Mouse (Mus musculus) hematopoietic stem cell, adult 5-6 weeks (primary cell): Measurements from ENCODE around the gene Erc2. TPM values are rescaled to one million over a fixed set of nuclear protein-coding genes. Genes with fewer than 3 reads are reported as not detected.

Experiments used
- ATAC-seq, 2 experiments: fragments of 125-278 bp in 1 of 2; replicated peaks in 1 of 2; 2 replicates each; pipeline ENCODE4 v1.8.0; 2016 to 2017; ENCODE audit warnings: inconsistent platforms in 2 of 2, mild to moderate bottlenecking in 2 of 2, moderate number of reproducible peaks in 2 of 2, low read depth in 1 of 2, moderate TSS enrichment in 1 of 2; ENCODE audit not compliant: low FRiP score in 2 of 2, poor library complexity in 2 of 2, severe bottlenecking in 2 of 2, insufficient read depth in 1 of 2, low TSS enrichment in 1 of 2
- total RNA-seq: library from RNA; stranded (forward); fragments of 172-1452, 232-1000 nt; gene quantifications from 2 replicates; pipeline ENCODE4 v1.2.3, GENCODE M21; 2017

Gene Erc2
- total RNA-seq, 1 experiment from 2014 or later, result not detected

DNA sequence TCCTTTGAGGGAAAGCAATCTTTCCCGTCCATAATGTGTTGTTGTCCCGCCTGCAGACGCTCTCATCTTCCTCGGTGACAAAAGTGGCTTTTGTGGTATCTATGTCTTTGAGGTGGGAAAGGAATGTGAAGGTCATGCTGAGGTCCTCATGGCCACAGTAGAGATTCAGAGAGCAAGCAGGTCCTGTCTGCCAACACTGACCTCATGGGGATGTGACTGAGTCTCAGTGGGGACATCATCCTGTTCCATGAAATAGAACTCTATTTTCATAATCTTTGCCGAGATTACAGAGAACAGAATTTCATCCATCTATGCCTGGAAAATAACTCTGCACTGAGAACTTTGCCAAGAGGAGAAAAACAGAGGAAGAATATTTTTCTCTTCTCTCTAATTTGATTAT, 324.0 kb downstream of the Erc2 start:
- ATAC-seq, result no peak

DNA sequence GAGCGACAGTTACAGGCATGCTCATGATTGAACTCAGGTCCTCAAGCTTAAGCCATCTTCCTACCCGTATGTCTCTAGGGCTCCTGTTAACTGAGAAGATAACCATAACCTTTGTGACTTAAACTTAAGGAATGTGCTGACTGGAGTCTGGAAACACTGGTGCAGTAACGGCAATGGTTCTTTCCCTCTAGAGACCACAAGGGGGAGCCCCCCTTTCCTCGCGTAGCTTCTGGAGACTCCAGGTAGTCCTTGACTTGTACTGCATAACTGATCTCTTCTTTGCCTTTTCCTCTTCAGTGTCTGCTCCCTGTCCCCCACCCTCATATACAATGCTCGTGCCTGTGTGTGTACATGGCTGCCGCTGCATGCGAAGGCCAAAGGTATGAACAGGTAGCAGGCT, 326.2 kb downstream of the Erc2 start:
- peak; percentile 51 to 62; a peak in 2 of 4 replicates for ATAC-seq

DNA sequence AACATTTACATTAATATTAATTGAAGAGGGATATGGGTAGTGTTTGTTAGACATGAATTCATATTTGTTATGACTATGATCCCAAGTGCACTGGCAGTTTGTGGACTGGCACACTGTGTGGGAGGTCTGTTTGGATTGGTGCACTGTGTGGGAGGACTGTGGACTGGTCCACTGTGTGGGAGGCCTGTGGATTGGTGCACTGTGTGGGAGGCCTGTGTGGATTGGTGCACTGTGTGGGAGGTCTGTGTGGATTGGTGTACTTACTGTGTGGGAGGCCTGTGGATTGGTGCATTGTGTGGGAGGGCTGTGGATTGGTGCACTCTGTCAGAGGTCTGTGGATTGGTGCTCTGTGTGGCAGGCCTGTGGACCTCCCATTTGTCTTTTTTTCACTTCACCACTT, 331.6 kb downstream of the Erc2 start:
- no peak for ATAC-seq

DNA sequence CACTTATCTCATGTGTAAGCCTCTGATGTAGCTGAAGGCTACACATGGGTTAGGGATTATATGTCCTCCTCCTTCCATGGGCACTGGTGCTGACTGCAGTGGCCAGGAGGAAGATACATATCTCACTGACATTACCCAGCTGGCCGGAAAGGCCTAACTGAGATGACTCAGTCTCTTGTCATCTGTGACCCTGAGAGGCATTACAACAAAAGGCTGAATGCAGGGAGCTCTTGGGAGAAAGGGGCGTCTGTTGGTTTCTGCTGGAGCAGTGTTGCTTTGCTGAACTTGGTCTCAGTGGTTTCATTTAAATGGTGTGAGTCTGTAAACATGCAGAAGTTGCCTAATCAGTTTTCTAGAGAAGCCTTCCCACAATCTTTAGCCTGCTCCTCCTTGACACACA, 334.6 kb downstream of the Erc2 start:
- no peak for ATAC-seq

GRCm38 (mm10) chr14:27973701-27974100, 351.5 kb downstream of the Erc2 start:
- ATAC-seq, result no peak

DNA sequence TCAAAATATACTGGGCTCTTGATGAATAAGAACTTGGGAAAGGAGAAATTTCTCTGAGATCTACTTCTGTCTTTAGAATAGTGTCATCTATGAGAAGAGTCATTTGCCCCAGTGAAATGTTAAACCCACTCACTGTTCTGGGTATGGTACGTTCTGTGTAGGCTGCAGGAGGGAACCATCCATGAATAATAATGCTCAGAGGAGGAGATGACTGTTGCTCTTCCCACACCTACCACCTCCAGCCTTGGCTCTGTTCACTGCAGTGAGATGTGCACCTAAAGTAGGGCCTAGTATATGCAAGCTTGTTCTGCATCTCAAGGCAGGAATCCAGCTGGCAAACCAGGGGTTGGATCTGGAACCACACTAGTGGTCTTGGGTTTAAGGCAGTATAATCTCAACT, 353.4 kb downstream of the Erc2 start:
- no peak for ATAC-seq

DNA sequence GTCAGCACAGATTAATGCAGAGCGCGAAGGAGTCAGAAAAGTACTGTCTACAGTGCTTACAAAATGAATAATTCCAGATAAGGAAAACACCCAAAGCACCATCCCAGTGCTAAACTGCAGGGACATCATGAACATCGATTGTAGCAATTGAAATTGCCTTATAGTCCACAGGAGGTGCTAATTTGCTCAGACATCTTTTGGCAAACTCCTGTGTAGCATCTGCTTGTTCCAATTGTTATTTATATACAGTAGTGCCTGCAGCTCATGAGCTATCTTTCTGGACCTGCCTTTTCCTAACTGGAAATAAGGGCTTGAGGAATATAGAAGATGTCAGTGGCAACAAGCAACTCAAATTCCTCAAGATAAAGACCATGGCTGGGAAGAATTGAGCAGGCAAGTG, 362.5 kb downstream of the Erc2 start:
- no peak for ATAC-seq

DNA sequence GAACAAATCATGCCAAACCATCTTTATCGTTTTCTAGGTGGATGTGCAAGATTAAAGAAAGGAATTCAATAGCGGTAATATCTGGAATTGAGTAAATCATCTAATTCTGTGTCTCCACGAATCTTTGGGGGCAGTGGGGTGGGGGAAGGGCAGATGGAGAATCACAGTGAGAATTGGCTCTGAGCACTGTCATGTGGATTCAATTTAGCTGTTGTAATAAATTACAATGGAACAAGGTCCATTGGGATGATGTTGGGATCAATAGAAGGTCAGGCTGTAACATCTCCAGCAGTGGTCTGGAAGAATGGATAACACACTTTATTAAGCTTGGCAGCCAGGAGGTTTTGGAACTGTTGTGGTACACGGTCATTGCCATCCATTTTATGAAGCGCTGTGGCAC, 363.0 kb downstream of the Erc2 start:
- ATAC-seq, result no peak

DNA sequence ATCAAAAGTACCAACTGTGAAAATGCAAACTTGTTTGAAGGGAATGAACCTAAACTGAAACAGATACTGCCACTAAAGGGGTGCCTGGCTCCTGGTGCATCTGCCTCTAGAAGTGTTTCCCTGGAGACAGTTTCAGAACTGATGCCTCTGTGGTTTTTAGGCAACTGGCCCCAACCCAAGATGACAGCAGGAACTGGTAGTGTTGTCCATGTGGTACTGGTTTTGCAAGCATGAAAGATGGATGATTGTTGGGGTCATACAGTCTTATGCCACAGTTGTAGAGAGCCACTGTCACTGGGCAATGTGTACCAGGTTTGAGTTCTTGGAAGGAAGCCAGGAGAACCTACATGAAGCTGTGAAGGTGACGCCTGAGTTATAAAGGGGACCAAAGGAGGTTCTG, 365.2 kb downstream of the Erc2 start:
- no peak for ATAC-seq

DNA sequence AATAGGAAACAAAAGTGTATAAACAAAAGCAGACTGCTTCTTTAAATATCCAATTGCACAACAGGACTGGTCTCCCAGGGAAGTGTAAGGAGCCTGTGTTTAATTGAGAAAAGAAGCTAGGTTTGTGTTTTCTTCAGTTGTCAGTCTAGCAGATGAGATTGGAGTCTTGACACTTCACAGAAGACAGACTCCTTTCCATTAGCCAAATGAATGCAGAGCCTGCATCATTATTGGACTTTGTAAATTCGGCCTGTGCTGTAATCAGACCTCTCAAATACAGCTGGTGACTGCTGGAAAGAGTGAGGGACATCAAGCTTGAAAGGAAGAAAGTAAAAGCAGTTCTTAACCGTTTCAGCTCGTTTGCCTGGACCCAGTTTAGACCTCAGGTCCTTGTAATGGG, 376.3 kb downstream of the Erc2 start:
- no peak for ATAC-seq

DNA sequence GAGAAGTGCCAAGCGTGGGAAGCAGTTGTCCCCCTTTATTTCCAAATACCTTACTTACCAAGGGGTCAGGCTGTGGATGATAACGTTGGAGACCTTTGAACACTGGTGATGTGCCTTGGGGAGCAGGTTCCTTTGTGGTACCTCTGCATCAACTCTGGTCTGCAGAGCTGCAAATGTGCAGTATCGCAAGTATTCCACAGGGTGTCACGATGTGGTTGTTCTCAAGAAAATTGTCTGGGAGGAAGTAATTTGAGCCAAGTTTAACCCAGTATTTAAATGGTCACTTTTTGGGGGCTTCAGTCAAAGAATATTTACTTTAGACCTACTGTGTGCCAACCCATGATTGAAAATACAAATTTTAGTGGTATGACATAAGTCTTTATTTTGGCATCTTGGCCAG, 381.8 kb downstream of the Erc2 start:
- no peak for ATAC-seq

- no peak for ATAC-seq
Observed at GRCm38 (mm10) chr14:28010536-28011280, 388.5 kb downstream of the Erc2 start.

- no peak for ATAC-seq
Observed at GRCm38 (mm10) chr14:28023199-28023598, 401.0 kb downstream of the Erc2 start.

DNA sequence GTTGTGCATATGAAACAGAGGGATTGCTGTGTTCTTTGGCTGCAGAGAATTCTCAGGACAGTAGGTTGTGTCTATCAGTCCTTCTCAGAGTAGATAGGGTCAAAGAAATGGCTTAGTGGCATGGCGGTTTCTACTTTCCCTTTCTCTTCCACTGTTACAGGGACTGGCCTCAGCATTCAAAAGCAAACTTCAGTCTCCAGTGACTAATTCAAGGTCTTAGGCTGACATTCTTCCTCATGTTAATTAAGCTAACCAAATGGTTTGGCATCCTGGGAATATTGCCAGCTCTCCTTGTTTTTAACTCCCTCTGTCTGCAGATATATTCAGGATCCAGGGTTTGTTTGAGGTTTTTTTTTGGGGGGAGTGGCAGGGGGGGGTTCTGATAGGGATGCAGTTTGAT, 408.6 kb downstream of the Erc2 start:
- ATAC-seq, result no peak

- no peak for ATAC-seq
Observed at GRCm38 (mm10) chr14:28035013-28035412, 412.8 kb downstream of the Erc2 start.

- ATAC-seq, result no peak
Observed at GRCm38 (mm10) chr14:28043095-28043494, 420.9 kb downstream of the Erc2 start.

DNA sequence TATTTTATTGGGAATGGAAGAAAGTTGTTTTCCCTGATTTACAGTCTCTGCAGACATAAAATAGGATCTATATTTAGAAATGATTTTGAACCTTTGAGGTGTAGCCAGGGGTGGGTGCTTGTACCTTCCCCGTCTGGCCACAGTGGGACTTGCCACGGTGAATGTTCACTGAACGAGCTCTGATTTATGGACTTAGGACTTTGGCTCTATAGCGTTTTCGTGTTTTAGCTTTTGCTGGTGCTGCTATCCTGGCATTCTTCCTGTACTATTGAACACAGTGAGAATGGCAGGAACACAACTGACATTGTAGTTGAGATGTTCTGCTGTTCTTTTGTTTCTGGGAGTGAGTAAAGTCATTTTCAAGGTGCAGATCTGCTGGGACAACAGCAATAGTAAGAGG, 429.4 kb downstream of the Erc2 start:
- ATAC-seq, result no peak

- ATAC-seq, result no peak
Observed at GRCm38 (mm10) chr14:28057159-28057884, 435.1 kb downstream of the Erc2 start.
